Mouse (Mus musculus) hindbrain, postnatal 0 days (tissue): ENCODE measurements around the gene Zbtb20. TPM values are rescaled to one million over a fixed set of nuclear protein-coding genes. Genes with fewer than 3 reads are reported as not detected.
A peak's percentile ranks its signal among the peaks of the same experiment; 100 is the strongest.

ENCODE experiments used
- ATAC-seq: fragments of 200-750 bp; cut with Nextera tagmentation; 2 replicates; pipeline ENCODE4 v1.8.0; 2017; ENCODE audit warnings: mild to moderate bottlenecking, moderate TSS enrichment, moderate library complexity
- DNase-seq: peaks from one replicate; pipeline ENCODE4 v3.0.0-alpha.2; 2015; ENCODE audit warnings: low spot score
- H3K27ac ChIP-seq: fragments of 300-500 bp; sonication (generic); 2 replicates; pipeline ENCODE4 v1.5.1; 2014; ENCODE audit warnings: mild to moderate bottlenecking
- H3K27me3 ChIP-seq: fragments of 300-500 bp; sonication (generic); 2 replicates; pipeline ENCODE4 v1.6.1; 2014; ENCODE audit warnings: low read length, mixed read lengths; ENCODE audit not compliant: insufficient read depth
- H3K36me3 ChIP-seq: fragments of 300-500 bp; sonication (generic); 2 replicates; pipeline ENCODE4 v1.6.1; 2014; ENCODE audit warnings: low read length, mixed read lengths; ENCODE audit not compliant: insufficient read depth
- H3K4me1 ChIP-seq: fragments of 300-500 bp; sonication (generic); 2 replicates; pipeline ENCODE4 v1.6.1; 2014; ENCODE audit warnings: antibody characterized with exemption, low read length, mixed read lengths; ENCODE audit not compliant: insufficient read depth
- H3K4me2 ChIP-seq: fragments of 300-500 bp; sonication (generic); 2 replicates; pipeline ENCODE4 v1.6.1; 2014; ENCODE audit warnings: low read depth, mild to moderate bottlenecking, low read length, moderate library complexity, mixed read lengths
- H3K4me3 ChIP-seq: fragments of 300-500 bp; sonication (generic); 2 replicates; pipeline ENCODE4 v1.5.1; 2014; ENCODE audit warnings: low read length
- H3K9ac ChIP-seq: fragments of 300-500 bp; sonication (generic); replicated peaks from 2 replicates; pipeline ENCODE4 v1.6.1; 2014; ENCODE audit warnings: mild to moderate bottlenecking, low read length, moderate library complexity, mixed read lengths
- H3K9me3 ChIP-seq: fragments of 300-500 bp; sonication (generic); 2 replicates; pipeline ENCODE4 v1.6.1; 2016; ENCODE audit warnings: low read length, mixed read lengths
- CTCF ChIP-seq: IDR thresholded peaks from 2 replicates; pipeline ENCODE4 v1.5.1; 2016; ENCODE audit warnings: antibody characterized with exemption, control low read depth, low read depth
- WGBS: fragments of 180-500 bp; shearing (Covaris S2); extraction: QIAGEN DNeasy Blood & Tissue Kit; methylation state at CpG from one replicate; pipeline ENCODE4 v1.1.7; 2014; 5-methylcytosine and 5-hydroxymethylcytosine counted together
- polyA plus RNA-seq: library from polyadenylated mRNA; unstranded; fragments of >200 nt; fragmentation: Nextera tagmentation; extraction: Ambion mirVana; gene quantifications from 2 replicates; pipeline ENCODE4 v1.2.1, GENCODE M21; 2015
- total RNA-seq: library from RNA; depleted of rRNA; stranded (reverse); fragments of >200 nt; gene quantifications from 2 replicates; pipeline ENCODE4 v1.2.3, GENCODE M21; 2014

Gene Zbtb20
- total and polyA plus RNA-seq, 2 experiments from 2014 or later, result 35.2 to 38.0 TPM

GRCm38 (mm10) chr16:43462470-43463455, 587.1 kb downstream of the Zbtb20 start:
- WGBS, result 46% methylated on average over 11 of the region's 11 CpGs

GRCm38 (mm10) chr16:43463684-43464475, 588.2 kb downstream of the Zbtb20 start:
- peak; percentile 55 for ATAC-seq
- TF ChIP-seq CTCF, result no peak
- WGBS, result 29% methylated on average over 13 of the region's 13 CpGs
- H3K36me3 ChIP-seq, result no peaks in the 10 kb centered on the region
- H3K9ac ChIP-seq, result no peak overlapping the region
- peak; percentile 41 for DNase-seq
- H3K4me1 ChIP-seq, result peaks cover 18% of the 10 kb centered on the region; the same call in 1 of the 2 replicates
- H3K27me3 ChIP-seq, result no peaks in the 10 kb centered on the region
- H3K9me3 ChIP-seq, result no peaks in the 10 kb centered on the region
- no peak overlapping the region for H3K4me2 ChIP-seq
- no peak overlapping the region for H3K4me3 ChIP-seq
- H3K27ac ChIP-seq, result peak overlapping the region; percentile 62; the same call in 1 of the 2 replicates

More at GRCm38 (mm10) chr16:43462470-43463455, 587.1 kb downstream of the Zbtb20 start:
- Histone ChIP-seq H3K36me3 (no peaks in the 10 kb centered on the region), H3K27me3 (no peaks in the 10 kb centered on the region), H3K9me3 (no peaks in the 10 kb centered on the region), H3K4me3 (no peak overlapping the region), H3K4me2 (no peak overlapping the region), H3K9ac (no peak overlapping the region), H3K27ac (peak overlapping the region; percentile 22; the same call in 1 of the 2 replicates), H3K4me1 (peaks cover 18% of the 10 kb centered on the region; the same call in 1 of the 2 replicates)
- ATAC-seq (peak; percentile 80), DNase-seq (peak; percentile 70)
- no peak for TF ChIP-seq CTCF

GRCm38 (mm10) chr16:43464476-43465080, 588.9 kb downstream of the Zbtb20 start:
- no peak for TF ChIP-seq CTCF
- no peaks in the 10 kb centered on the region for H3K27me3 ChIP-seq
- H3K4me1 ChIP-seq, result peaks cover 18% of the 10 kb centered on the region; the same call in 1 of the 2 replicates
- no peaks in the 10 kb centered on the region for H3K9me3 ChIP-seq
- no peak overlapping the region for H3K4me2 ChIP-seq
- ATAC-seq, result peak; percentile 52
- no peaks in the 10 kb centered on the region for H3K36me3 ChIP-seq
- H3K27ac ChIP-seq, result peak overlapping the region; percentile 62
- 24% methylated on average over 10 of the region's 10 CpGs for WGBS
- H3K4me3 ChIP-seq, result no peak overlapping the region
- no peak overlapping the region for H3K9ac ChIP-seq
- DNase-seq, result peak; percentile 47

- WGBS, result 40% methylated on average over 3 of the region's 3 CpGs
- Histone ChIP-seq H3K27me3 (no peaks in the 10 kb centered on the region), H3K36me3 (no peaks in the 10 kb centered on the region), H3K4me2 (no peak overlapping the region), H3K4me1 (peaks cover 18% of the 10 kb centered on the region; the same call in 1 of the 2 replicates), H3K27ac (peak overlapping the region; percentile 62), H3K9me3 (no peaks in the 10 kb centered on the region), H3K4me3 (no peak overlapping the region), H3K9ac (no peak overlapping the region)
- no peak for TF ChIP-seq CTCF
- DNase-seq (no peak), ATAC-seq (no peak)
Measured at GRCm38 (mm10) chr16:43465368-43465839, 589.7 kb downstream of the Zbtb20 start.

GRCm38 (mm10) chr16:43465921-43466748, 590.5 kb downstream of the Zbtb20 start:
- 68% methylated on average over 9 of the region's 9 CpGs for WGBS
- H3K9ac ChIP-seq, result no peak overlapping the region
- H3K27ac ChIP-seq, result peak overlapping the region; percentile 62
- H3K27me3 ChIP-seq, result no peaks in the 10 kb centered on the region
- ATAC-seq, result no peak
- no peak overlapping the region for H3K4me3 ChIP-seq
- no peak; the same call in 1 of the 2 replicates for TF ChIP-seq CTCF
- H3K4me1 ChIP-seq, result peaks cover 18% of the 10 kb centered on the region; the same call in 1 of the 2 replicates
- H3K36me3 ChIP-seq, result no peaks in the 10 kb centered on the region
- H3K9me3 ChIP-seq, result no peaks in the 10 kb centered on the region
- no peak overlapping the region for H3K4me2 ChIP-seq
- no peak for DNase-seq
